Mouse (Mus musculus) erythroblast, embryonic 14.5 days (primary cell): ENCODE results near the gene Atox1. TPM values are rescaled to one million over a fixed set of nuclear protein-coding genes. Genes with fewer than 3 reads are reported as not detected.
A peak's percentile ranks its signal among the peaks of the same experiment; 100 is the strongest.

ENCODE experiments used
- H3K27me3 ChIP-seq: 2 replicates; pipeline ENCODE4 v1.6.1; 2012; ENCODE audit warnings: inconsistent platforms; ENCODE audit not compliant: control insufficient read depth
- H3K36me3 ChIP-seq: 2 replicates; pipeline ENCODE4 v1.6.1; 2012; ENCODE audit warnings: mild to moderate bottlenecking, inconsistent platforms; ENCODE audit not compliant: control insufficient read depth
- H3K4me1 ChIP-seq: 2 replicates; pipeline ENCODE4 v1.6.1; 2012; ENCODE audit warnings: inconsistent platforms; ENCODE audit not compliant: control insufficient read depth
- H3K4me3 ChIP-seq: replicated peaks from 2 replicates; pipeline ENCODE3; 2012; ENCODE audit warnings: moderate library complexity, mild to moderate bottlenecking, inconsistent platforms
- H3K9me3 ChIP-seq: 2 replicates; pipeline ENCODE4 v1.6.1; 2012; ENCODE audit warnings: low read length, inconsistent platforms, mixed read lengths; ENCODE audit not compliant: control insufficient read depth
- GATA1 ChIP-seq: IDR thresholded peaks from 2 replicates; pipeline ENCODE4 v1.6.1; 2012; ENCODE audit warnings: low read length, inconsistent platforms, mixed read lengths
- TAL1 ChIP-seq: IDR thresholded peaks from 3 replicates; pipeline ENCODE4 v1.6.1; 2012; ENCODE audit warnings: low read length, inconsistent platforms, mixed read lengths
- polyA plus RNA-seq: library from polyadenylated mRNA; stranded (reverse); fragments of >175 nt; gene quantifications from 2 replicates; pipeline ENCODE4 v1.2.3, GENCODE M21; 2012

Atox1 gene
- 3.6 and 15.0 TPM in 2 replicates for polyA plus RNA-seq

- TF ChIP-seq GATA1 = no peak
- H3K36me3 ChIP-seq = peaks cover 5% of the 10 kb centered on the region
- H3K27me3 ChIP-seq = no peaks in the 10 kb centered on the region
- peaks cover 37% of the 10 kb centered on the region for H3K4me1 ChIP-seq
- no peaks in the 10 kb centered on the region for H3K9me3 ChIP-seq
- H3K4me3 ChIP-seq = peak within 1 kb of the TSS; percentile 77
Observed at GRCm38 (mm10) chr11:55461019-55461645, at the start of gene Atox1. Gene Atox1, minus strand, starts transcription at chr11:55461239.

GRCm38 (mm10) chr11:55505485-55505884 is 44.4 kb upstream of the Atox1 start:
- Histone ChIP-seq H3K36me3 (peaks cover 33% of the 10 kb centered on the region), H3K4me1 (no peaks in the 10 kb centered on the region), H3K9me3 (no peaks in the 10 kb centered on the region), H3K27me3 (no peaks in the 10 kb centered on the region), H3K4me3 (no peak overlapping the region)
- TF ChIP-seq TAL1 = no peak
- no peak for TF ChIP-seq GATA1

GRCm38 (mm10) chr11:55502886-55503285 is 41.8 kb upstream of the Atox1 start:
- Histone ChIP-seq H3K4me1 (no peaks in the 10 kb centered on the region), H3K36me3 (peaks cover 57% of the 10 kb centered on the region)

GRCm38 (mm10) chr11:55501955-55502531 is 41.0 kb upstream of the Atox1 start:
- no peaks in the 10 kb centered on the region for H3K9me3 ChIP-seq
- H3K27me3 ChIP-seq = no peaks in the 10 kb centered on the region
- TF ChIP-seq GATA1 (no peak), TAL1 (no peak)
- H3K4me3 ChIP-seq = no peak overlapping the region
- H3K36me3 ChIP-seq = peaks cover 66% of the 10 kb centered on the region
- H3K4me1 ChIP-seq = no peaks in the 10 kb centered on the region

More at GRCm38 (mm10) chr11:55502886-55503285, 41.8 kb upstream of the Atox1 start:
- no peak overlapping the region for H3K4me3 ChIP-seq
- H3K27me3 ChIP-seq = no peaks in the 10 kb centered on the region
- TF ChIP-seq TAL1 = no peak
- TF ChIP-seq GATA1 = no peak
- H3K9me3 ChIP-seq = no peaks in the 10 kb centered on the region

- Histone ChIP-seq H3K4me3 (no peak overlapping the region), H3K9me3 (no peaks in the 10 kb centered on the region), H3K27me3 (no peaks in the 10 kb centered on the region), H3K36me3 (peaks cover 98% of the 10 kb centered on the region), H3K4me1 (no peaks in the 10 kb centered on the region)
- TF ChIP-seq GATA1 = no peak
- no peak for TF ChIP-seq TAL1
Observed at GRCm38 (mm10) chr11:55497885-55498284, 36.8 kb upstream of the Atox1 start.

- TF ChIP-seq GATA1 (no peak), TAL1 (no peak; the same call in 2 of the 3 replicates)
- H3K4me1 ChIP-seq = no peaks in the 10 kb centered on the region
- no peak overlapping the region for H3K4me3 ChIP-seq
- no peaks in the 10 kb centered on the region for H3K27me3 ChIP-seq
- H3K36me3 ChIP-seq = peaks cover 98% of the 10 kb centered on the region
- no peaks in the 10 kb centered on the region for H3K9me3 ChIP-seq
Observed at GRCm38 (mm10) chr11:55496158-55496557, 35.1 kb upstream of the Atox1 start.

GRCm38 (mm10) chr11:55485443-55485842 is 24.4 kb upstream of the Atox1 start:
- TF ChIP-seq TAL1 = no peak
- TF ChIP-seq GATA1 = no peak
- H3K4me1 ChIP-seq = peaks cover 3% of the 10 kb centered on the region
- peaks cover 92% of the 10 kb centered on the region for H3K36me3 ChIP-seq
- H3K27me3 ChIP-seq = no peaks in the 10 kb centered on the region
- no peak overlapping the region for H3K4me3 ChIP-seq
- H3K9me3 ChIP-seq = no peaks in the 10 kb centered on the region

- H3K9me3 ChIP-seq = no peaks in the 10 kb centered on the region
- H3K4me1 ChIP-seq = peaks cover 61% of the 10 kb centered on the region
- H3K27me3 ChIP-seq = no peaks in the 10 kb centered on the region
- TF ChIP-seq TAL1 = no peak
- TF ChIP-seq GATA1 = no peak
- H3K4me3 ChIP-seq = no peak overlapping the region
- H3K36me3 ChIP-seq = peaks cover 46% of the 10 kb centered on the region
Observed at GRCm38 (mm10) chr11:55473219-55473618, 12.2 kb upstream of the Atox1 start.

GRCm38 (mm10) chr11:55471467-55471866 is 10.4 kb upstream of the Atox1 start:
- Histone ChIP-seq H3K27me3 (no peaks in the 10 kb centered on the region), H3K9me3 (no peaks in the 10 kb centered on the region), H3K4me1 (peaks cover 62% of the 10 kb centered on the region), H3K4me3 (peak overlapping the region; percentile 68), H3K36me3 (peaks cover 34% of the 10 kb centered on the region)
- no peak; the same call in 1 of the 2 replicates for TF ChIP-seq GATA1
- TF ChIP-seq TAL1 = peak; percentile 46; the same call in 2 of the 3 replicates
